Mouse (Mus musculus) cerebellum, adult 2 months (tissue): ENCODE results near the gene Ciapin1. TPM values are rescaled to one million over a fixed set of nuclear protein-coding genes. Genes with fewer than 3 reads are reported as not detected.

Source experiments
- DNase-seq, 2 experiments: peaks; one replicate each; pipeline ENCODE4 v3.0.0; 2021
- H3K27ac ChIP-seq: fragments of 200-500 bp; 2 replicates; pipeline ENCODE4 v1.5.1; 2012; ENCODE audit warnings: low read length, control low read depth, inconsistent platforms; ENCODE audit not compliant: insufficient read depth
- H3K27me3 ChIP-seq: fragments of 200-500 bp; 2 replicates; pipeline ENCODE4 v1.6.1; 2012; ENCODE audit warnings: inconsistent platforms, mild to moderate bottlenecking, low read length, moderate library complexity; ENCODE audit not compliant: control insufficient read depth, insufficient read depth
- H3K4me1 ChIP-seq: fragments of 200-500 bp; 2 replicates; pipeline ENCODE4 v1.6.1; 2011; ENCODE audit warnings: low read length; ENCODE audit not compliant: control insufficient read depth, insufficient read depth
- H3K4me3 ChIP-seq: fragments of 200-500 bp; replicated peaks from 2 replicates; pipeline ENCODE3; 2011; ENCODE audit warnings: mild to moderate bottlenecking, low read depth, low read length, control low read depth; ENCODE audit not compliant: insufficient read depth
- CTCF ChIP-seq: fragments of 200-500 bp; IDR thresholded peaks from 2 replicates; pipeline ENCODE4 v1.5.1; 2011; ENCODE audit warnings: low read depth, mild to moderate bottlenecking, control low read depth, low read length, moderate library complexity, borderline replicate concordance; ENCODE audit not compliant: insufficient read depth
- POLR2A ChIP-seq: fragments of 200-500 bp; IDR thresholded peaks from 2 replicates; pipeline ENCODE4 v1.6.1; 2011; ENCODE audit warnings: low read length, control low read depth, borderline replicate concordance; ENCODE audit not compliant: insufficient read depth
- WGBS: fragments of 180-500 bp; shearing (Covaris S2); methylation state at CpG from one replicate; pipeline ENCODE4 v1.1.7; 2018; 5-methylcytosine and 5-hydroxymethylcytosine counted together
- polyA plus RNA-seq: library from polyadenylated mRNA; depleted of rRNA; stranded (reverse); fragments of >200 nt; gene quantifications from 2 replicates; pipeline ENCODE4 v1.2.3, GENCODE M21; 2012

The Ciapin1 gene
- polyA plus RNA-seq, 1 experiment: 58.4 TPM

GRCm38 (mm10) chr8:94785247-94785985 lies 52.7 kb downstream of the Ciapin1 start:
- peak; percentile 33 to 36 for DNase-seq
- H3K4me1 ChIP-seq: no peaks in the 10 kb centered on the region; the same call in 1 of the 2 replicates
- whole genome bisulfite sequencing: 68% methylated on average over 12 of the region's 12 CpGs

GRCm38 (mm10) chr8:94783890-94784289 lies 54.3 kb downstream of the Ciapin1 start:
- Histone ChIP-seq H3K27me3 (no peaks in the 10 kb centered on the region), H3K4me3 (no peak overlapping the region), H3K4me1 (no peaks in the 10 kb centered on the region; the same call in 1 of the 2 replicates), H3K27ac (no peak overlapping the region)
- WGBS: 75% methylated on average over 4 of the region's 4 CpGs
- DNase-seq: no peak
- TF ChIP-seq POLR2A (no peak), CTCF (no peak)

More at GRCm38 (mm10) chr8:94785247-94785985, 52.7 kb downstream of the Ciapin1 start:
- Histone ChIP-seq H3K27me3 (no peaks in the 10 kb centered on the region), H3K27ac (no peak overlapping the region), H3K4me3 (no peak overlapping the region)
- TF ChIP-seq CTCF (peak; percentile 42; the same call in 1 of the 2 replicates), POLR2A (no peak)

DNA sequence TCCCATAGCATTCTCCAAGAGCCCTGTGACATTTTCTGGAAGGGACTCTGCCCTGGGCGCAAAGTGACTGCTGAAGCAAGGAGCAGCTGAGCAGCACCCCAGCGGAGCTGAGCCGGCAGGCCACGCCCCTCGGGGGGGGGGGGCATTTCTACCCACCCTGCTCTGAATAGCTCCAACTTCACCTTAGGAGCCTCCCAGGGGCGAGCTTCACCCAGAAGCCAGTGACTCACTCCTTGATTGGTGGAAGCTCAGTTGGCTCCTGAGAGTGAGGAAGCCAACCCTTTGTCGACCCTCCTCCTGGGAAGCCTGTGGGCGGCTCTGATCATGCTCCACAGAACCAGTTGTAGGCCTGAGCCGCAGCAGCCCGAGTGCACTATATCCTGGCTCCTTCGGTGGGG lies 56.3 kb downstream of the Ciapin1 start:
- TF ChIP-seq POLR2A (no peak), CTCF (no peak)
- Histone ChIP-seq H3K4me1 (no peaks in the 10 kb centered on the region), H3K27me3 (no peaks in the 10 kb centered on the region), H3K27ac (no peak overlapping the region), H3K4me3 (no peak overlapping the region)
- 23% methylated on average over 11 of the region's 11 CpGs for WGBS
- DNase-seq: no peak

DNA sequence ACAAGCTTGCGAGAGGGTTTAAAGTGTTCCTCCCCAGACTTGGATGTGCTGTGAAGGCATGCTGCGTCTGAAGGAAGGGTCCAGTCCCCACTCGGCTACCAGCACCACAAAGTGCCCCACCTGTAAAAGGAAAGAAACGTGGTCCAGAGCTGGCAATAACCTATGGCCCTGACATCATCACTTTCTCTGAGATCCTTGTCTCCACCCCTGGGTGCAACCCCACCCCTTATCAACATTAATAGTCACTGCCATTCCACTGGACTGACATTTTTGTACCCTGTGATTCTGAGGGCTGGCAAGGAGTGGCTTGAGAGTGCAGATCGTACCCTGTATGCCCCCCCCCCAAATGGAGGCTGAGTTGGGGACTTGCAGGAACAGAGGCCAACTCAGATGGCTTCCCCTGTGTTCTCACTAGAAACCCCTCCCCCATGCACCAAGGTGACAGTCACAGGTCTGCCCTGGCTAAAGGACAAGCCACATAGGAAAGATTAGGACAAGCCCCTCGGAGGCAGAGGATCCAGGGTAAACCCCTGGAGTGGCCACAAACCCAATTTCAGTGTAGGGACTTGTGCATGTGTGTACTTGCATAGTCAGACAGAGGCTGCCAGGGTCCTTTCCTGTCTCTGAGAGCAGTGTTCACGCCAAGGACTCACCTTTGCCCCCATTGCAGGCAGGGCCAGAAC lies 56.9 kb downstream of the Ciapin1 start:
- Histone ChIP-seq H3K27ac (no peak overlapping the region), H3K27me3 (no peaks in the 10 kb centered on the region), H3K4me1 (no peaks in the 10 kb centered on the region), H3K4me3 (no peak overlapping the region)
- no peak for DNase-seq
- 72% methylated on average over 7 of the region's 7 CpGs for WGBS
- TF ChIP-seq POLR2A (no peak), CTCF (no peak)

DNA sequence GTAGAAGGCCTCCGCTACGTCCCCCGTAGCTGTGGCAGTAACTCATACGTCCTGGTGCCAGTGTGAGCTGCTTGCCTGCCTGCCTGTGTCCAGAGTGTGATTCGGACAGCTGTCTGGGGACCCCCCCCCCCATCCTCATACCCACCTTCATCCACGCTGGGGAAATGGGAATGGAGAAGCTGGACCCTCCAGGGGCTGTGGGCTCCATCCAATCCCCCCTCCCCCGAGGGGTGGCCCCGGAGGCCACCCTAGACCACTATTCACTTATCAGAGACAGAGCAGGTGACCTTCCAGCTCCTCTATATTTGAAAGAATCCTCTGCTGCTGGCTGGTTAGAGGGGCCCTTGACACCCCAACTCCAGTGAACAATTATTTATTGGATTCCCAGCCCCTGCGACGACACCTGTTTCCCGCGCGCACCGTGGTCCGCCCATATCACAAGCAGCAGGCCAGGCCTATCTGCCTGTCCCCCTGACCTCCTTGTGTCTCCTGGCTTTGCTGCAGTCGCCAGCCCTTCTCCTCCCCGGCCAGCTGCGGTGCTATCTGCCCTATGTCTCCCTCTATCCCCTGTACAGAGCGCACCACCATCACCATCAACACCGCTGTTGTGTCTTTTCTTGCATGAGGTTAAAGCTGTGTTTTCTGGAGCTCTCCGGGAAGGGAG lies 57.5 kb downstream of the Ciapin1 start:
- Histone ChIP-seq H3K4me1 (no peaks in the 10 kb centered on the region), H3K4me3 (no peak overlapping the region), H3K27ac (no peak overlapping the region), H3K27me3 (no peaks in the 10 kb centered on the region)
- 85% methylated on average over 21 of the region's 21 CpGs for WGBS
- DNase-seq: no peak
- TF ChIP-seq CTCF: no peak
- no peak for TF ChIP-seq POLR2A

DNA sequence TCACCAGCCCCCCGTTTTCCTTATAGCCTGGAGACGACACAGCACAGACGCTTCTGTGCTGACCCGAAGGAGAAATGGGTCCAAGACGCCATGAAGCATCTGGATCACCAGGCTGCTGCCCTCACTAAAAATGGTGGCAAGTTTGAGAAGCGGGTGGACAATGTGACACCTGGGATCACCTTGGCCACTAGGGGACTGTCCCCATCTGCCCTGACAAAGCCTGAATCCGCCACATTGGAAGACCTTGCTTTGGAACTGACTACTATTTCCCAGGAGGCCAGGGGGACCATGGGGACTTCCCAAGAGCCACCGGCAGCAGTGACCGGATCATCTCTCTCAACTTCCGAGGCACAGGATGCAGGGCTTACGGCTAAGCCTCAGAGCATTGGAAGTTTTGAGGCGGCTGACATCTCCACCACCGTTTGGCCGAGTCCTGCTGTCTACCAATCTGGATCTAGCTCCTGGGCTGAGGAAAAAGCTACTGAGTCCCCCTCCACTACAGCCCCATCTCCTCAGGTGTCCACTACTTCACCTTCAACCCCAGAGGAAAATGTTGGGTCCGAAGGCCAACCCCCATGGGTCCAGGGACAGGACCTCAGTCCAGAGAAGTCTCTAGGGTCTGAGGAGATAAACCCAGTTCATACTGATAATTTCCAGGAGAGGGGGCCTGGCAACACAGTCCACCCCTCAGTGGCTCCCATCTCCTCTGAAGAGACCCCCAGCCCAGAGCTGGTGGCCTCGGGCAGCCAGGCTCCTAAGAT lies 58.4 kb downstream of the Ciapin1 start:
- Histone ChIP-seq H3K27ac (no peak overlapping the region), H3K4me3 (no peak overlapping the region), H3K4me1 (no peaks in the 10 kb centered on the region), H3K27me3 (no peaks in the 10 kb centered on the region)
- TF ChIP-seq CTCF: no peak
- no peak for TF ChIP-seq POLR2A
- WGBS: 91% methylated on average over 16 of the region's 16 CpGs
- DNase-seq: no peak

- H3K27me3 ChIP-seq: no peaks in the 10 kb centered on the region
- 67% methylated on average over 10 of the region's 10 CpGs for WGBS
- no peak for DNase-seq
- H3K4me1 ChIP-seq: no peaks in the 10 kb centered on the region
- TF ChIP-seq POLR2A (no peak), CTCF (no peak)
- no peak overlapping the region for H3K27ac ChIP-seq
- no peak overlapping the region for H3K4me3 ChIP-seq
Measured at GRCm38 (mm10) chr8:94778895-94779533, 59.1 kb downstream of the Ciapin1 start.

GRCm38 (mm10) chr8:94778473-94778872 lies 59.7 kb downstream of the Ciapin1 start:
- 44% methylated on average over 5 of the region's 5 CpGs for WGBS
- no peak overlapping the region for H3K4me3 ChIP-seq
- DNase-seq: no peak

More at GRCm38 (mm10) chr8:94778473-94778872, 59.7 kb downstream of the Ciapin1 start:
- TF ChIP-seq POLR2A (no peak), CTCF (no peak)
- Histone ChIP-seq H3K27me3 (no peaks in the 10 kb centered on the region), H3K27ac (no peak overlapping the region), H3K4me1 (no peaks in the 10 kb centered on the region)
